Mouse (Mus musculus): ENCODE measurements around the gene Mfsd12.
A peak's percentile ranks its signal among the peaks of the same experiment; 100 is the strongest.

The Mfsd12 gene

DNA sequence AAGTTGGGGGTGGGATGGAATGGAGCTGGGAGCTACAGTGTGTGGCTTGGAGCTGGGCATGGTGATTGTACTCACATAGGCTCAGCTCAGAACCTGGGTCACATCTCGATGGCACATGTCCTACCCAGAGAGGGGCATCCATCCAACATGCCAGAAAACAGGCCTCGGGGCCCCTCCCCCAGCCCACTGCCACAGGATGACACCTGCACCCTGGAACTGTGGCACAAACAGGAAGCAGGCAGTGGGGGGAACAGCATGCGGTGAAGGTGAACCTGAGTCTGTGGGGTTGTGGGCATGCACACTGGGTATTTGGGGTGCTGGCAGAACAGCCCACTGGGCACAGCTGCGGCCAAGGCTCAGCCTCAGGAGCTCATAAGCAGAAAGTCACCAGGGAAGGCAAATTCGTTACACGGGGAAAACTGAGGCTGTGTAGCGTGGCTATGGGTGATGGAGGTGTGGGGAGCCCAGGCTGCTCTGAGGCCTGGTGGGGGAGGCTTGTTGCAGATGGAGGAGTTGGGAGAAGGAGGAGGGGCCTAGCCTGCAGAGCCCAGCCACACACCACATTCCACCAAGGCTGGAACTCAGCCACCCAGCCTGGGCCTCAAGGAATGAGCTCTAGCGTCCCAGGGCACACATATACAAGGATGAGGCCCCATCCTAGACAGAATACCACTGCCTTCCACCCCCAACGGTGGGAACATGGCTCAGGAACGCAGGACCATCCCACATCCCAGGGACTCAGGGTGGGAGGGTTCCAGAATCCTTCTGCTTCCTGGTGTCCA, 27.9 kb upstream of the Mfsd12 start:
- no peak for DNase-seq (ENCODE audit: low read depth, low spot score)

DNA sequence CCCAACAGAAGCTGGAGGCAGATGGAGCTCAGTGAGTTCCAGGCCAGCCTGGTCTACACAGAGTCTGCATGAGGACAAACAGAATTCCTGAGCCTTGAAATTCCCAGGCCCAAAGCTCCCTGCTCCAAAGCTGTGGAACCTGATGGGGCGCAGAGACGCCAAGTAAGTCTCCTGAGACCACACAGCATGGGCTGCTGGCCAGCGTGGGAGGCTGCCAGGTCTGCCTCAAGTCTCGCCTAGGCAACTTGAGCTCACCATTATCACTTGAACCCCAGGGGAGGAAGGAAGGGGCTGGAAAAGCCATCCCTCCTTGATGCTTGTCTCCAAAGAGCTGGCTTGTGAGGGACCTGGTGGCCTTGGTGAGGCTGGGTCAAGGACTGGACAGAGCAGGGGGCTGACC, 27.3 kb upstream of the Mfsd12 start:
- DNase-seq (ENCODE audit: low read depth, low spot score): no peak

DNA sequence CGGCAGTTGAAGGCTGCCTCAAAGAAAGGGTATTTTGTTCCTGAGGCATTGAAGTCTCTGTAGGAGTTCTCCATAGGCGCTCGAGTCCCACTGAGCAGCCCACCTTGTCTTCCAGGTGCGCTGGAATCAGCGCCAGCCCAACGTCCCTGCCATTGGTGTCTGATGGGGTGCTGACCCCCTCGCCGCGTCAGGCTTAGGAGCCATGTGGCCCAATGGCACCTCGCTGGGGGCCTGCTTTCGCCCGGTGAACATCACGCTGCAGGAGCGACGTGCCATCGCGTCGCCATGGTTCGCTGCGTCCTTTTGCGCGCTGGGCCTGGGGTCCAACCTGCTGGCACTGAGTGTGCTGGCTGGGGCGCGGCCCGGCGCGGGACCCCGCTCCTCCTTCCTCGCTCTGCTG, 25.0 kb upstream of the Mfsd12 start:
- DNase-seq (ENCODE audit: low read depth, low spot score): no peak

DNA sequence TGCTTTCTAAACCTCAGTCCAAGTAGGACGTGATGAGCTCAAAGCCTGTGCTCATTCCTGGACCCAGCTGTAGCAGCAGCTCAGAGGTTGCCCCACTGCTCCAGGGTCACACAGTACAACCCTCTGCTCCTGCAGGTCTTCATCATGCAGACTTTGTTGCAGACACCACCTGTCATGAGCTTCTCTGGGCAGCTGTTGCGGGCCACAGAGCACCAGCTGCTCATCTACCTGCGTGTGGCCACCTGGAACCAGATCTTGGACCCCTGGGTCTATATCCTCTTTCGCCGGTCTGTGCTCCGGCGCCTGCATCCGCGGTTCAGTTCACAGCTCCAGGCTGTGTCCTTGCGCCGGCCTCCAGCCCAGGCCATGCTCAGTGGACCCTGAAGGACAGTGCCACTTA, 23.0 kb upstream of the Mfsd12 start:
- no peak for DNase-seq (ENCODE audit: low read depth, low spot score)

DNA sequence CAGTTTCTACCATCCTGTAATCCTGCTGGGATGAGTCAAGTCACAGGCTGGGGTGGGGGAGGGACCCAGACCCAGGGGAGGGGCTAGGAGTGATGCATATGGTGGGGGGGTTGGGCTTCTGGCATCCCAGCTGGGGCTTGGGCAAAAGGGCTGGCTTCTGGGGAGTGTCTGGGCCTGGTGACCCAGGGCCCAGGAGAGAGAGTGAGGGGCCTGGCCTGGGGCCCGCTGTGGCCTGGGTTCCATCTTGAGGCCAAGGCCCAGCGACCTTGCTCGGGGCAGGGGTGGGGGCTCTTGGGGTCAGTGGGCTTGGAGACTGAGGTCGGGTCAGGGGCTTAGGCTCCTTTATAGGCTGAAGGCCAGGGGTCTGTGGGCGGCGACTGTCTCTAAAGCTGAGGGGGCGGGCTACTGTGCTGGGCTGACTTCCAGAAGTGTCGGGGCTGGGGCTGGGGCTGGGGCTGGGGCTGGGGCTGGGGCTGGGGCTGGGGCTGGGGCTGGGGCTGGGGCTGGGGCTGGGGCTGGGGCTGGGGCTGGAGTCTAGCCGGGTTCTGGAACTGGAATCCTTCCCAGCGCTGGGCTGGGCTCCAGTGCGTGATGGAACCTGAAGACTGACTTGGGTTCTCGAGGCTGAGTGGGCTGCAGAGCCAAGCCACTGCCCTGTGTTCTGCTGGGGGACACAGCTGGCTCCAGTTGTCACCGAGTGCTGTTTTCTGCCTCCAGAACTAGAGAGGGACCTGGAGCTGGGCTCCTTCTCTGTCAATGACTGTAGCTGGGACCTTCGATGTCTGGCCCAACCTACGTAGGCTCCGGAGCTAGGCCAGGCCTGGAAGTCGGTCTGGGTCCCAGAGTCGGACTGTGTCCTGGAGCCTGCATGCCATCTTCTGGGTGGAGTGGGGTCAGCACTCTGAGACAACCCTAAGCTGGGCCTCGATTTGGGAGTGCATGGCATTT, 21.6 kb upstream of the Mfsd12 start:
- no peak for DNase-seq (ENCODE audit: low read depth, low spot score)

DNA sequence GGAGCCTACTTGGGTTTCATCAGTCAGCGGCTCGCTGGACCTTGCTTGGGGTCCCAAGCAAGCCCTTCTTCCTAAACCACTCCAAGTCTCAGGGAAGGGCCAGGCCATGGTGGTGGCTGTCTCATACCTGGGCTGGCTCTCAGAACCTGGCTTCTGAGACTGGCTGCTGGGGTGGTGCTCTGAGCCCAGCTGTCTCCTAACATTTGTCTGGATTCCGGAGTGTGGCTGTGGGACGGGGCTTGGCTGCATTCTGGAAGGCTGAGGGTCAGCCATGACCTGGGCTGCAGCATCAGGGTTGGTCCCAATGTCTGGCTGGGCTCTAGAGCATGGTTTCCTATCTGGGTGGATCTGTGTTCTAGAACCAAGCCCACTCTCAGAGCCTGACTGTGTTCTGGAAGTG, 20.7 kb upstream of the Mfsd12 start:
- no peak for DNase-seq (ENCODE audit: low read depth, low spot score)

DNA sequence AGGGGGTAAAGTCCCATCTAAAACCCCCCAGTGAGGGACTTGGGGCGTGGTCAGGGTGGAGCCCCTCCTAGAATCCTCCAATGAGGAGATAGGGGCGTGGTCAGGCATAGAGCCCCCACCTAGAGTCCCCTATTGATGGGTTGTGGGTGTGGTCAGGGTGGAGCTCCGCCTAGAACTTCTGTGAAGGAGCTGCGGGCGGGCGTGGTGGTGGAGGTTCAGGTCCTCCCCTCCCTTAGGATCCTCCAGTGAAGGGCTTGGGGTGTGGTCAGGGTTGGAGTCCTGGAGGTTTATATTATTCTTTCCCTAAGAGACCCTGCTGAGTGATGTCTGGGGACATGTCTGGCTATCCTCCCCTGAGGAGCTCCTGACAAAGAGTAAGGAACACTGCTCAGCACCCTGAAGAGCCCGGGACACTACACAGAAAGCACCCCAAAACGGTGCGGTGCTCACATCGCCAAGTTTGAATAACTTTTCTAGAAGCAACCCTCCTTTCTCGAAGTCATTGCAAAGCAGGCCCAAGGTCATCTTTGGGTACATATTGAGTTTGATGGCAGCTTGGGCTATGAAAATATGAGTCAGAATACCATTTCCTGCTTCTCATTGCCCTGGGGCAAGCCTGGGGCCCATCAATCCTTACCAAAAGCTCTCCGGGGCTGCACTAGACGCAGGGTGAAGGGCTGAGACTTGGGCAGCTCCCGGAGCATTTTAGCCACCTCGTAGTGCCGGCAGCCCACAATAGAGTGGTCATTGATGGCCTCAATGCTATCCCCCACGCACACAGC, 16.5 kb upstream of the Mfsd12 start:
- DNase-seq (ENCODE audit: low read depth, low spot score): no peak

DNA sequence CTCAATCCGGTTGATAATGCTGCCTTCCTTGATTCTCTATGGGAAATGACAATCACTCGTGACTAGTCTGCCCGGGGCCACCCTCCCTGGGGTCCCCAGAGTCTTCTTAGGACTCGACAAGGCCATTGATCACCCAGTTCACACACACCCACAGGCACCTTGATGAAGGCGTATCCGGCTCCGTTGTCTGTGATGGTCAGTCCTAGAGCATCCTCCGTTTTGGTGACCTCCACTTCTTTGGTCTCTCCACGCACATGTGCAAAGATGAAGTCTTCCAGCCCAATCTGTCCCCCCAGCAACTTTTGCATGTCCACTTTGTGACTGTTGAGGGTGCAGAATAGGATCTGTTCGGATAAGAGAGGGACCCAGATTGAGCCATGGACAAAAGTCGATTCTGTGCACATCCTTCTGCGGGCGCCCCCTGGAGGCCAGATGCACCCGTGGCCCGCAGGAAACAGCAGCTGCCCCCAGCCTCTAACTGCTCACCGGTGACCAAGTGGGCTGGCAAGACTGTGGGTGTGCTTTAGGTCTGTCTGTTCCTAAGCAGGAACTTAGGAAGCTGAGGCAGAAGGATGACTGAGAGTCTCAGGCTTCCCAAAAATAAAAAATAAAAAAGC, 15.8 kb upstream of the Mfsd12 start:
- no peak for DNase-seq (ENCODE audit: low read depth, low spot score)

DNA sequence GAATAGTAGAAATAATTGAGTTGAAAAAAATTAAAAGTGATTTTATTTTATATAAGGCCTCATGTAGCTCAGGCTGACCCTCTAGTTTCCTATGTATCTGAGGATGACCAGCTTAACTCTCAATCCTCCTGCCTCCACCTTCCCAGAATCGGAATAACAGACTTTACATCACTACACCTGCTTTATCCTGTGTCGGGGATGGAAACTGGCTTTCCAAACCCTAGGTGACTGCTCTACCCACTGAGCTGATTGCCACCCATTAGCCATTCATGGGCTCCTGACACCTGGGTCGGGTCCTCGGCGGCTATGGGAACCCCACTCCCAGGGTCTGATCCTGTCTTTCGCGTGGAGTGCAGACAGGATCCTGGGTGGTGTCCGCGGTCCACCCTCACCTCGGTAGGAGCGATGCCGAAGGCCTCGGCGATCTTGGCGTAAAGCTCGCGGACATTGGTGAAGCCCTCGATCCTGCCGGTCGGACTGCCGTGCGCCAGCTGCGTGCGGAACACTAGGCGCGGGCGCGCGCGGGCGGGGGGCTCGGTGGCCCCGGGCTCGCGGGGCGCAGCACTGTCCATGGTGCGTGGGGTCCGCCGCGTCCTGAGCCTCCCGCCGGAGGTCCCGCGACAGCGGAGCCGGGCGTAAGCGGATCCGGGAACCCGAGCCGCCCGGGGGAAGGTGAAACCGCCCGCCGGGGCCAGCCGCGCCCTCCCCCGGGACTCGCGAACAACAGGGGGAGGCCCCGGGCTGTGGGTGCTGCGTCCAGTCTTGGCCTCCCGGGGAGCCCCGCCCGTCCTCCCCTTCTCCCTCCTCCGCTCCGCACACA, 14.4 kb upstream of the Mfsd12 start, which contains the start of gene Gipc3:
Gene Gipc3 (minus strand): TSS at position 581 of the 820 bp plus-strand sequence.
- DNase-seq (ENCODE audit: low read depth, low spot score): no peak

DNA sequence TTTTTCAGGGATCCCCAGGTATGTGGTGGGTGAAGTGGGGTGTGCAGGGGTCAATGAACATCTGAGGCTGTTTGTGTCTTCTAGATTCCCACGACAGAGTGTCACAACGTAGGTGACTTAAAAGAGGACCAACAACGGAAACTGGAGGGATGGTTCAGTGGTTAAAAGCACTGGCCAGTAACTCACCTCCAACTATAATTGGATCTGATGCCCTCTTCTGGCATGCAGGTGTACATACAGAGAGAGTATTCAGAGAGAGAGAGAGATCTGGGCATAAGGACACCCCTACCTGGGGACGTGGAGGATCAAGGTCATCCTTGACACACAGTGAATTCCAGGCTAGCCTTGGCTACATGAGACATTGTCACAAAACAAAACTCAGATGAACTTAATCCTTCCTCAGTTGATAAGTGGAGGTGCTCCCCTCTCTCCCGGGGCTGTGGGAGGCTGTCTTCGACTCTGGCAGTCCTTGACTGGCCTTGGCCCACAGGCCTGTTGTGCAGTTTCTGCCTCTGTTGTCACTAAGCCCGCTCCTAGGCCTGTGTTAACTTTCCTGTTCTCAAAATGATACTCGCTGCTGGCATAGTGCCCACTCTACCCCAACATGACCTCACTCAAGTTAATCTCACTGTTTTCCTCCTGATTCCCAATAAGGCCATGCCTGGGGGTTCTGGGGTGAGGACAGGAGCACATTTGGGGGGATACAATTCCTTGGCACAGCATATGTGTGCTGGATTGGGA, 12.7 kb upstream of the Mfsd12 start:
- no peak for DNase-seq (ENCODE audit: low read depth, low spot score)

DNA sequence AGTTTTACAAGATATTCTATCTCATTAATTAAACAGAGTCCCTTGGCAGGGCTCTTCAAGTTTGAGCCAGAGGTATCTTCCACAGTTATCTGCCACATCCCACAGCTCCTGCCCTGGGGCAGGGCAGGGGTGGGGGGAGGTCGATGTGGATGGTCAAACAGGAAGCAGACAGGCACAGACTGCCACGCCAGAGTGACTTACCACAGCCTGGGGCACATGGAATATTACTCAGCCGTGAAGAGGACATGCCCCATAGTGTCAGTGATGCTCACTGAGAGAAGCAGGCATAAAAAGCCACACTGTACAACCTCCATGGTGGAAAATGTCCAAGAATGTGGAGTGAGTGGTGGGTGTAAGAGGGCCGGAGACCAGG, 12.1 kb upstream of the Mfsd12 start:
- DNase-seq (ENCODE audit: low read depth, low spot score): no peak

DNA sequence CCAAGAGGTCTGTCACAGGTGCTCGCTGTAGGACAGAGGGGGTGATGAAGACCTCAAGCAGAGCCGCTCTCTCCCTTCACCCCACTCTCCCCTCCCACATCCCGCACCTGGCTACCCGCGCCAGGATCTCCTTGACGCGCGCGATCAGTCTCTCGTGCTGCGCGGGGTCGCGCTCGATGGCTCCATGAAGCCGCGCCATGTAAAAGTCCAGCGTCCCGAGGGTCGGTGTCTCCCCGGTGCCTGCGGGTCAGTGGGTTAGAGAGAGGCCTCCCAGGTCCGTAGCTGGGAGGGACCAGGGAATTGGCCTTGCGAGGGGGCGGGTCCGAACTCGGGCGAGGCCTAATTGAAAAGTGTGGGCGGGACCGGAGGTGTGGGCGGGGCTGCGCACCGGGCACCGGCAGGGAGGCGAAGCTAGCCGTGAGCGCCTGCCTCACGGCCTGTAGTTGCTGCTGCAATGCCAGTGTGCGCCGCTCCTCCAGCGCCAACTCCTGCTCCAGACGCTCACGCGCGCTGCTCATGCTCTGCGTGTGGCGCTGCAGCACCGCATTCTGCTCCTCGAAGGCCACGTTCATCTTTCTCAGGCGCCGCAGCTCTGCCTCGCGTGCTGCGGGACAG, 10.7 kb upstream of the Mfsd12 start:
- DNase-seq (ENCODE audit: low read depth, low spot score): peak; percentile 22

DNA sequence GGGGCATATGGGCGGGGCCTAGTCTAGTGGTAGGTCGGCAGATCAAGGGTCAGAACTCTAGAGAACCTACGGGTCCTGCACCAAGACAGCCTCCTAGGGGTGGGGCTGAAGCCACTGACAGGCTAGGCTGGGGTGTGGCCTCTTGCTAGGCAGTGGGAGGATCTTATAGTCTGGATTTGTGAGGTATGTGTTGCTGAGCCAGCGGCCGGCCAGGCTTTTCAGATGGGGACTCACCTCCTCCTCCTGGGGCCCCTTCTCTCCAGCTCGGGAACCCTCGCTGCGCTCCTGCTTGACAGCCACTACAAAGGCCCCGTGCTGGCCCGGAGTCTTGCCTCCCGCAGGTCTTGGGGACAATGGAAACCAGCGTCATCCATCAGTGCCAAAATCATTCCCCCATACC, 8.1 kb upstream of the Mfsd12 start:
- no peak for DNase-seq (ENCODE audit: low read depth, low spot score)

DNA sequence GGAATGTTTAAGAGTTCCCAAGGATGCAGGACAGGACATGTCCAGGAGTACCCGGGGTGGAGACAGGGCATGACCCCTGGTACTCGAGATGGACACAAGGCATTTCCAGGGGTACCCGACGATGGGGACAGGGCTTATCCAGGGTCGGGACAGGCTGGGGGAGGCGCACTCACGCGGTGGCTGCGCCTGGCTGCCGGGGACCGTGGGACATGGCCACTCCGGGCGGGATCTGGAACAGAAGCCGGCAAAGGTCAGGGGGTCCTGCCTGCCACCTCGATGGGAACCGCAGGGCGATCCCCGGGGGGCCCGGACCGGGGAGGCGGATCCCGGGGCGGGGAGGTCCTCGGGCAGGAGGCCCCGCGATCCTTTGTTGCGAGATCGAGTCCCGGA, 7.3 kb upstream of the Mfsd12 start:
- no peak for DNase-seq (ENCODE audit: low read depth, low spot score)

DNA sequence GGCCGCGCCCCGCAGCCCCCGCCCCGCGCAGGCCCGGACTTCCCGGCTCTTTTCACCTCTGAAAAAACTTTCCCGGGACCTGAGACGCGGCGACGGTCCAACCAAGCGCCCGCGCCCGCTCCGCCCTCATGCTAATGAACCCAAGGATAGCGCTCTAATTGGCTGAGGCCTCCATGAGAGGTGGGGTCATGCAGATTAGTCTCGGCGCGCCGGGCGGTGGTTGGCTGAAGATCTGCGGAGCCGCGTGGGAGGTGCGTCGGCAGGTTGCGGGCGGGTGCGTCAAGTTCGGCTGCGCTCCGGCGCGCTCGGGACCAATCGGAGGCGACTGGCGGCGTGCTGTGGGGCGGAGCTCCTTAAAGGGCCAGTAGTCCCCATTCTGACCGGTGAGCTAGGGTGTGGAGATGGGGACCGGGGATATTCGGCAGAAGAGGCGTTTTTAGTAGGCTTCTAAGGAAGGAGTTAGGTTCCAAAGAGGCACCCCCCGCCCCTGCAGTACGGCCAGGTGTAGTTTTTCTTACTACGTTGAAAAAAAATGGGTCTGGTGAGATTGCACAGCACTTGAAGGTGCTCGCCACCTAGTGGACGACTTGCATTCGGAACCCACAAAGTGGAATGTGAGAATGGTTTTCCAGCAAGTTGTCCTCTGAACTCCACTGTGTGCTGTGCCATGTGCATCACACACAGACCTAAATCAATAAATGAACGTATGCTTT, 6.8 kb upstream of the Mfsd12 start, which contains the start of gene Hmg20b:
Gene Hmg20b (minus strand): TSS at position 130 of the 713 bp plus-strand sequence.
- peak; percentile 99 for DNase-seq (ENCODE audit: low read depth, low spot score)

DNA sequence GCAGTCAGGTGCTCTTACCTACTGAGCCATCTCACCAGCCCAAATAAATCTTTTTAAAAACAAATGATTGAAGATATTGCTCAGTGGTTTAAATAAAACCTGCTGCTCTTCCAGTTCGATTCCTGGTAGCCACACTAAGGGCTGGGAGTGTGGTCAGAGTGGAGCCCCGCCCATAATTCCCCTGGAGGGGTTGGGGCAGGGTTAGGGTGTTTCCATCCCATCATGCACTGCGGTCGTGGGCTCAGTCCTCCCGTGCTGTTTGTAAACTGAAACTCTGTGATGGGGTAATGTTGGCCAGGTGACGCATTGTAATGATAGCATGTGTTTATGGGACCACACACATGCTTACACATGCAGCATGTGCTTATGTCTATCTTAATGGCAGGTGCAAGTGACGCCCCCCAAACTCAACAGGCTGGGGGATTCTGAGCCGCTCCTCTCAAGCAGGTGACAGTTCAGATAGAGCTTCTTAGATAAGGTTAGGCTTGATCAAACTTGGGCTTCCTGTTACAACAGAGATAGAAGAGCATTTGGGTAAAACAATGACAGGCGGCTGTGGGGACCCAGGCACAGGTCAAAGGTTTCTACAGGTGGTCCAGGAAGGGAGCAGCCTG, 5.5 kb upstream of the Mfsd12 start:
- no peak for DNase-seq (ENCODE audit: low read depth, low spot score)

DNA sequence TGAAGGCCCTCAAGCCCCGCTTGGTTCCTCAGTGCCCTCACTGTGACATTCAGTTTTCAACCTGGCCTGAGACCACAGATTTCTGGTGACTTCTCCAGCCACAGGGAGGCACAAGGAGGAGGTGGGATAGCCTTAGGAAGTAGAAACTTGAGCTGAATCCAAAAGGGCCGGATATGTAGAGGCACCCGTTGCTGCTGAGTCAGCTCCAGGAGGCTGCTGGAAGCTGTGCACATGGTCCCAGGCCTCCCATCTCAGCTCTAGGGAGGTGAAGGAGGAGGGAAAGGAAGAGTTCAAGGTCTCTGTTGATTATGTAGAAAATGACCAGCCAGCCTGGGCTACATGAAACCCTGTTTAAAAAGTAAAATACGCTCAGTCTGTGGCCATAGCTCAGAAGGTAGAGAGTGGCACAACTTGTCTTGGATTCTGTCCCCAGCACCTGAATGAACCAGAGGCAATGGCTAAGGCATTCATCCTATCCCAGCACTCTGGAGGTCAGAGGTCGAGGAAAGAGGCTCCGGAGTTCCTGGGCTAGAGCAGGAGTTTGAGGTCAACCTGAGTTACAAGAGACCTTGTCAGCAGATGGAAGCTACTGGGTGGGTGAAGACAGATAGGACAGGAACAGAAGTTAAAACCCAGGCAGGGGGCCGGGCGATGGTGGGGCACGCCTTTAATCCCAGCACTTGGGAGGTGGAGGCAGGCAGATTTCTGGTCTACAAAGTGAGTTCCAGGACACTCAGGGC, 2.4 kb upstream of the Mfsd12 start:
- DNase-seq (ENCODE audit: low read depth, low spot score): no peak

DNA sequence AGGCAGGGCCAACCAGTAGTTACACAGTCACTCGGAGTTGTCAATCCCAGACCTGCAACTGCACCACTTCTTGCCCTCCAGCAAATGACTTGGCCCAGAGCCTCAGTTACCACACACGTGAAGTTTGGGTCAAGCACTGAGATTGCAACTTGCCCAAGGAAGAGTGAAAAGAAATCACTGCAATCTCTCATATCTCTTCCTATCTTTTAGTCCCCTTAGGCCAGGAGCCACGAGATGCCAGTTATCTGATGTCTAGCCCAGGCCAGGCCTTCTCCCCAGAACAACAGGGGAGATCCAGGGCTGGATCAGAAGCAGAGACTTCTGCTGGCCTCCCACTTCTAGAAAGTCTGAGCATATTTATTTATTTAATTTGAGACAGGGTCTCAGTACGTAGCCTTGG, 1.8 kb upstream of the Mfsd12 start:
- no peak for DNase-seq (ENCODE audit: low read depth, low spot score)
